Mouse (Mus musculus) CH12.LX (cell line): Measurements from ENCODE around the gene Tbc1d22a. TPM values are rescaled to one million over a fixed set of nuclear protein-coding genes. Genes with fewer than 3 reads are reported as not detected.

Experiments
- DNase-seq: peaks from one replicate; pipeline ENCODE4 v3.0.0-alpha.2; 2013; ENCODE audit errors: extremely low read depth
- H3K27ac ChIP-seq: 2 replicates; pipeline ENCODE4 v1.5.1; 2012; ENCODE audit warnings: low read depth, mild to moderate bottlenecking, control low read depth, moderate library complexity; ENCODE audit not compliant: insufficient read depth
- H3K27me3 ChIP-seq: replicated peaks from 2 replicates; pipeline ENCODE3; 2012; ENCODE audit warnings: inconsistent platforms
- H3K36me3 ChIP-seq, 2 experiments: replicated peaks in 1 of 2; 2 replicates each; pipeline versions ENCODE3 to v1.6.1; 2012; ENCODE audit warnings: inconsistent platforms in 1 of 2, low read length in 1 of 2, mild to moderate bottlenecking in 1 of 2, mixed read lengths in 1 of 2, moderate library complexity in 1 of 2; ENCODE audit not compliant: control insufficient read depth in 1 of 2, insufficient read depth in 1 of 2
- H3K4me1 ChIP-seq, 2 experiments: 2 replicates each; pipeline ENCODE4 v1.6.1; 2012; ENCODE audit warnings: inconsistent platforms in 1 of 2, moderate library complexity in 1 of 2; ENCODE audit not compliant: insufficient read depth in 2 of 2, control insufficient read depth in 1 of 2
- H3K4me2 ChIP-seq: 2 replicates; pipeline ENCODE4 v1.6.1; 2012; ENCODE audit warnings: low read depth, mild to moderate bottlenecking, control low read depth; ENCODE audit not compliant: poor library complexity, insufficient read depth, severe bottlenecking
- H3K4me3 ChIP-seq, 3 experiments: fragments of 150-350 bp in 1 of 3; sonication (generic) in 1 of 3; replicated peaks in 1 of 3; 2 replicates each; pipeline versions ENCODE3 to v1.5.1; 2011 to 2012; ENCODE audit warnings: low read depth in 2 of 3, low read length in 2 of 3, mild to moderate bottlenecking in 2 of 3, moderate library complexity in 2 of 3, control low read depth in 1 of 3, improper control_type of control experiment in 1 of 3, inconsistent platforms in 1 of 3, mixed read lengths in 1 of 3; ENCODE audit not compliant: poor library complexity in 1 of 3
- H3K79me2 ChIP-seq: replicated peaks from 2 replicates; pipeline ENCODE4 v1.6.1; 2012; ENCODE audit warnings: mild to moderate bottlenecking, moderate library complexity; ENCODE audit not compliant: control insufficient read depth, poor library complexity, insufficient read depth, severe bottlenecking; ENCODE audit errors: extremely low read depth
- H3K9ac ChIP-seq: 2 replicates; pipeline ENCODE4 v1.6.1; 2012; ENCODE audit warnings: low read depth, mild to moderate bottlenecking, control low read depth, moderate library complexity; ENCODE audit not compliant: insufficient read depth
- H3K9me3 ChIP-seq: replicated peaks from 2 replicates; pipeline ENCODE3; 2012; ENCODE audit warnings: low read length, inconsistent platforms, mixed read lengths
- BHLHE40 ChIP-seq: IDR thresholded peaks from 2 replicates; pipeline ENCODE4 v1.6.1; 2011; ENCODE audit warnings: mild to moderate bottlenecking, low read depth, low read length, improper control_type of control experiment
- CHD2 ChIP-seq: IDR thresholded peaks from 2 replicates; pipeline ENCODE4 v1.6.1; 2011; ENCODE audit warnings: low read length, improper control_type of control experiment
- CTCF ChIP-seq, 2 experiments: IDR thresholded peaks in 1 of 2; conservative IDR thresholded peaks in 1 of 2; 2 replicates each; pipeline ENCODE4 v1.5.1; 2011 to 2012; ENCODE audit warnings: low read depth in 2 of 2, low read length in 2 of 2, improper control_type of control experiment in 1 of 2, inconsistent platforms in 1 of 2, mild to moderate bottlenecking in 1 of 2, moderate library complexity in 1 of 2
- EP300 ChIP-seq: IDR thresholded peaks from 2 replicates; pipeline ENCODE4 v1.6.1; 2011; ENCODE audit warnings: low read length, improper control_type of control experiment
- HCFC1 ChIP-seq: IDR thresholded peaks from 2 replicates; pipeline ENCODE4 v1.6.1; 2012; ENCODE audit warnings: low read depth, mild to moderate bottlenecking, inconsistent platforms, low read length, improper control_type of control experiment
- KAT2A ChIP-seq: IDR thresholded peaks from 2 replicates; pipeline ENCODE4 v1.6.1; 2012; ENCODE audit warnings: low read length, improper control_type of control experiment, inconsistent platforms; ENCODE audit not compliant: insufficient replicate concordance
- MAX ChIP-seq: IDR thresholded peaks from 2 replicates; pipeline ENCODE4 v1.6.1; 2011; ENCODE audit warnings: low read length, improper control_type of control experiment
- MYC ChIP-seq: IDR thresholded peaks from 2 replicates; pipeline ENCODE4 v1.6.1; 2011; ENCODE audit warnings: low read depth, mild to moderate bottlenecking, improper control_type of control experiment, low read length
- NELFE ChIP-seq: IDR thresholded peaks from 2 replicates; pipeline ENCODE4 v1.6.1; 2011; ENCODE audit warnings: low read depth, low read length, improper control_type of control experiment
- PAX5 ChIP-seq: IDR thresholded peaks from 2 replicates; pipeline ENCODE4 v1.6.1; 2012; ENCODE audit warnings: low read length, inconsistent platforms, mixed read lengths
- RAD21 ChIP-seq: IDR thresholded peaks from 2 replicates; pipeline ENCODE4 v1.6.1; 2011; ENCODE audit warnings: low read depth, mild to moderate bottlenecking, low read length, improper control_type of control experiment, moderate library complexity
- RCOR1 ChIP-seq: conservative IDR thresholded peaks from 2 replicates; pipeline ENCODE4 v1.6.1; 2012; ENCODE audit warnings: low read depth, mild to moderate bottlenecking, inconsistent platforms, low read length, improper control_type of control experiment
- SMC3 ChIP-seq: IDR thresholded peaks from 2 replicates; pipeline ENCODE4 v1.6.1; 2011; ENCODE audit warnings: low read depth, low read length, improper control_type of control experiment
- TBP ChIP-seq: conservative IDR thresholded peaks from 2 replicates; pipeline ENCODE4 v1.6.1; 2011; ENCODE audit warnings: low read depth, low read length, improper control_type of control experiment
- UBTF ChIP-seq: IDR thresholded peaks from 2 replicates; pipeline ENCODE4 v1.6.1; 2012; ENCODE audit warnings: low read depth, mild to moderate bottlenecking, inconsistent platforms, low read length, improper control_type of control experiment, moderate library complexity
- ZC3H11A ChIP-seq: IDR thresholded peaks from 2 replicates; pipeline ENCODE4 v1.6.1; 2012; ENCODE audit warnings: low read depth, mild to moderate bottlenecking, inconsistent platforms, low read length, improper control_type of control experiment
- dilution Hi-C: fragments of 300-500 bp; cut with MboI; formaldehyde crosslinking; loops from 2 replicates; pipeline ENCODE4 v1.14.3; 2020; ENCODE audit warnings: low sequenced_read_pairs; ENCODE audit not compliant: extremely low pct_unique_long_range_greater_than_20kb, extremely low pct_ligation_motif_present
- in situ Hi-C: fragments of 300-500 bp; cut with MboI; formaldehyde crosslinking; loops from 3 replicates; pipeline ENCODE4 v1.14.3; 2019; ENCODE audit warnings: low sequenced_read_pairs, low pct_ligation_motif_present, low pct_unique_long_range_greater_than_20kb, mixed read lengths
- polyA plus RNA-seq: library from polyadenylated mRNA; unstranded; fragments of >175 nt; gene quantifications from 2 replicates; pipeline ENCODE4 v1.2.1, GENCODE M21; 2012; ENCODE audit warnings: low read depth; ENCODE audit not compliant: insufficient read length
- total RNA-seq, 2 experiments: library from RNA; depleted of rRNA; stranded (reverse); fragments of 300-350 nt in 1 of 2; fragments of >200 nt in 1 of 2; gene quantifications; 2 replicates each; pipeline ENCODE4 v1.2.3; 2012 to 2014

Tbc1d22a gene
- total and polyA plus RNA-seq, 3 experiments: 17.6 to 20.2 (median 19.4) TPM

GRCm38 (mm10) chr15:86449794-86450193 lies 235.5 kb downstream of the Tbc1d22a start:
- DNase-seq: no peak
- dilution Hi-C loops: no loop called here
- H3K9ac ChIP-seq: no peak overlapping the region
- H3K4me2 ChIP-seq: no peak overlapping the region
- no peak for TF ChIP-seq MYC
- no peak for TF ChIP-seq KAT2A
- no peak for TF ChIP-seq SMC3
- no peak for TF ChIP-seq CHD2
- no peak for TF ChIP-seq EP300
- no peak for TF ChIP-seq PAX5
- TF ChIP-seq RCOR1: no peak
- TF ChIP-seq ZC3H11A: no peak
- TF ChIP-seq UBTF: no peak
- TF ChIP-seq, all 38 proteins: peak for 0
- in situ Hi-C loops: no loop called here
- no peak overlapping the region for H3K4me3 ChIP-seq
- H3K27me3 ChIP-seq: no peaks in the 10 kb centered on the region
- peaks cover 0 to 8% of the 10 kb centered on the region in 2 experiments; a peak in 1 of 4 replicates for H3K4me1 ChIP-seq
- H3K36me3 ChIP-seq: peaks cover 0 to 46% of the 10 kb centered on the region in 2 experiments
- no peaks in the 10 kb centered on the region for H3K79me2 ChIP-seq
- no peak overlapping the region for H3K27ac ChIP-seq
- no peaks in the 10 kb centered on the region for H3K9me3 ChIP-seq

GRCm38 (mm10) chr15:86459413-86459812 lies 245.2 kb downstream of the Tbc1d22a start:
- peaks cover 0 to 2% of the 10 kb centered on the region in 2 experiments; a peak in 1 of 4 replicates for H3K4me1 ChIP-seq
- in situ Hi-C loops (no loop called here), dilution Hi-C loops (no loop called here)
- no peaks in the 10 kb centered on the region for H3K27me3 ChIP-seq
- H3K9ac ChIP-seq: no peak overlapping the region
- no peaks in the 10 kb centered on the region for H3K9me3 ChIP-seq
- TF ChIP-seq CTCF (conservative IDR thresholded peaks at IDR 0.05 in 1 of 2, IDR thresholded peaks at IDR 0.05 in 1 of 2; ENCODE audit: low read depth in 2 of 2, low read length in 2 of 2) (peak in 1 of 2 experiments; percentile 10; a peak in 1 of 4 replicates), EP300 (no peak)
- no peak overlapping the region for H3K4me3 ChIP-seq
- no peak overlapping the region for H3K27ac ChIP-seq
- H3K4me2 ChIP-seq: no peak overlapping the region
- no peak for DNase-seq
- H3K79me2 ChIP-seq: no peaks in the 10 kb centered on the region
- peaks cover 0 to 19% of the 10 kb centered on the region in 2 experiments for H3K36me3 ChIP-seq

DNA sequence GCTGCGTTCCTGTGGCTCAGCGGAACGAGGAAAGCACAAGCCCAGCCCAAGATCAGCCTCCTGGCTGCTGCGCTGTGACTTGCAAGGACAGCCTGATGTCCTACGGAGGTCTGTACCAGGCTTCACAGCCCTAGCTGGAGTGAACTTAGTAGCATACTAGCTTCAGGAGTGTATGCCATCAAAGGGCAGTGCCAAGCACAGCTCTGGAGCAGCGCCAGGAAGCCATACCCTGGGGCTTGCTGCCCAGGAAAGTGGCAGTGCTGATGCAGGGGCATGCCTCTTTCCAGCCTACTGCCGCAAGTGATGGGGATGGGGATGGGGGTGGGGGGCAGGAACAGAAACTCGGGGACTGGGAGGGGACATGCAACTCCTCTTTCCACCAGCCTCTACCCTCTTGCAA lies 248.4 kb downstream of the Tbc1d22a start:
- Histone ChIP-seq H3K4me1 (peaks cover 0 to 17% of the 10 kb centered on the region in 2 experiments; a peak in 2 of 4 replicates), H3K4me2 (no peak overlapping the region), H3K79me2 (no peaks in the 10 kb centered on the region), H3K27ac (no peak overlapping the region), H3K9me3 (no peaks in the 10 kb centered on the region), H3K4me3 (no peak overlapping the region), H3K36me3 (peaks cover 0 to 28% of the 10 kb centered on the region in 2 experiments), H3K27me3 (no peaks in the 10 kb centered on the region), H3K9ac (no peak overlapping the region)
- dilution Hi-C loops: no loop called here
- TF ChIP-seq NELFE (no peak), RAD21 (no peak), HCFC1 (no peak), BHLHE40 (no peak), TBP (no peak), UBTF (no peak), MAX (no peak)
- in situ Hi-C loops: no loop called here
- DNase-seq: no peak
